Mouse (Mus musculus) heart, embryonic 15.5 days (tissue): ENCODE measurements around the gene Clcn7. TPM values are rescaled to one million over a fixed set of nuclear protein-coding genes. Genes with fewer than 3 reads are reported as not detected.

Experiments
- ATAC-seq: fragments of 200-750 bp; cut with Nextera tagmentation; replicated peaks from 2 replicates; pipeline ENCODE4 v1.8.0; 2017; ENCODE audit warnings: low read depth, moderate TSS enrichment; ENCODE audit not compliant: insufficient number of reproducible peaks, insufficient read depth, low FRiP score
- H3K27ac ChIP-seq: fragments of 300-500 bp; sonication (generic); 2 replicates; pipeline ENCODE4 v1.5.1; 2015; ENCODE audit warnings: mild to moderate bottlenecking, inconsistent platforms
- H3K27me3 ChIP-seq: fragments of 300-500 bp; sonication (generic); 2 replicates; pipeline ENCODE4 v1.6.1; 2015; ENCODE audit warnings: inconsistent platforms
- H3K36me3 ChIP-seq: fragments of 300-500 bp; sonication (generic); 2 replicates; pipeline ENCODE4 v1.6.1; 2015; ENCODE audit warnings: mild to moderate bottlenecking, inconsistent platforms
- H3K4me1 ChIP-seq: fragments of 300-500 bp; sonication (generic); replicated peaks from 2 replicates; pipeline ENCODE4 v1.6.1; 2015; ENCODE audit warnings: inconsistent platforms
- H3K4me2 ChIP-seq: fragments of 300-500 bp; sonication (generic); 2 replicates; pipeline ENCODE4 v1.6.1; 2015; ENCODE audit warnings: inconsistent platforms, mild to moderate bottlenecking, moderate library complexity
- H3K4me3 ChIP-seq: fragments of 300-500 bp; sonication (generic); 2 replicates; pipeline ENCODE4 v1.5.1; 2015; ENCODE audit warnings: mild to moderate bottlenecking, inconsistent platforms
- H3K9ac ChIP-seq: fragments of 300-500 bp; sonication (generic); 2 replicates; pipeline ENCODE4 v1.6.1; 2015; ENCODE audit warnings: mild to moderate bottlenecking, inconsistent platforms
- H3K9me3 ChIP-seq: fragments of 300-500 bp; sonication (generic); replicated peaks from 2 replicates; pipeline ENCODE4 v1.6.1; 2016; ENCODE audit warnings: inconsistent platforms
- WGBS: fragments of 180-500 bp; shearing (Covaris S2); methylation state at CpG from one replicate; pipeline ENCODE4 v1.1.7; 2015; ENCODE audit warnings: mixed read lengths; 5-methylcytosine and 5-hydroxymethylcytosine counted together
- polyA plus RNA-seq: library from polyadenylated mRNA; unstranded; fragments of >200 nt; fragmentation: Nextera tagmentation; extraction: Ambion mirVana; gene quantifications from 2 replicates; pipeline ENCODE4 v1.2.1, GENCODE M21; 2015

Gene Clcn7
- polyA plus RNA-seq, 1 experiment from 2014 or later: 14.8 TPM

DNA sequence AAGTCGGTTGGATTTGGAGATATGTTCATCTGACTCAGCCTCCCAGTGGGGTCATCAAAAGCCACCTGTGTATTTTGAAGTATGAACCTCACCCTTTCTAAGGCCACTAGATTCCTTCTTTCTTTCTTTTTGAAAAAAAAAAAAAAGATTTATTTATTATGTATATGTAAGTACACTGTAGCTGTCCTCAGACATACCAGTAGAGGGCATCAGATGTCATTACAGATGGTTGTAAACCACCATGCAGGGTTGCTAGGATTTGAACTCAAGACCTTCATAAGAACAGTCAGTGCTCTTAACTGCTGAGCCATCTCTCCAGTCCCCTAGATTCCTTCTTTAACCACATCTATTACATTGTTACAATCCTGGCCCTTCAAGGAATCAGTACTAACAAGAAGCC, 3.1 kb upstream of the Clcn7 start:
- H3K4me2 ChIP-seq: no peak overlapping the region
- WGBS: 86% methylated on average over 1 of the region's 1 CpGs
- no peaks in the 10 kb centered on the region for H3K27me3 ChIP-seq
- ATAC-seq: no peak
- no peaks in the 10 kb centered on the region for H3K9me3 ChIP-seq
- H3K4me1 ChIP-seq: peaks cover 17% of the 10 kb centered on the region
- no peaks in the 10 kb centered on the region for H3K36me3 ChIP-seq
- no peak overlapping the region for H3K4me3 ChIP-seq
- no peak overlapping the region for H3K27ac ChIP-seq
- no peak overlapping the region for H3K9ac ChIP-seq

DNA sequence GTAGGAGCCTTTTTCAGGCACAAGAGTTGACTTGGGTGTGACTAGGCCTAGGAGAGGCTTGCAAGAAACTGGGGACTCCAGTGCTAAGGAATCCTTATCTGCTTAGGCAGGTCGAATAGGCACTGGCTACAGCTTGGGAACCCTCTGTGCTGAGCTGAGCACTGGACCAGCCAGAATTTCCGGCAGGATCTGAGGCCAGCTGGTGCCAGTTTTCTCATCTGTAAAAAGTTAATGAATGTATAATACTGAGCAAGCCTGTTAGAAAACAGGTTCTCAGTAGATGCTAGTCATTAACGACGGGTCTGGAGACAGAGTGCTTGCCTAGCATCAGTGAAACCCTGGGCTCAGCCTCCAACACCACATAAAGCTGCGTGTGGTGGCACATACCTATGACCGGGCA, 2.4 kb downstream of the Clcn7 start:
- no peak overlapping the region for H3K4me3 ChIP-seq
- no peak for ATAC-seq
- H3K4me1 ChIP-seq: peaks cover 11% of the 10 kb centered on the region
- H3K9ac ChIP-seq: no peak overlapping the region
- H3K36me3 ChIP-seq: no peaks in the 10 kb centered on the region
- H3K27ac ChIP-seq: no peak overlapping the region
- H3K9me3 ChIP-seq: no peaks in the 10 kb centered on the region
- WGBS: 88% methylated on average over 6 of the region's 6 CpGs
- H3K4me2 ChIP-seq: no peak overlapping the region
- H3K27me3 ChIP-seq: no peaks in the 10 kb centered on the region

DNA sequence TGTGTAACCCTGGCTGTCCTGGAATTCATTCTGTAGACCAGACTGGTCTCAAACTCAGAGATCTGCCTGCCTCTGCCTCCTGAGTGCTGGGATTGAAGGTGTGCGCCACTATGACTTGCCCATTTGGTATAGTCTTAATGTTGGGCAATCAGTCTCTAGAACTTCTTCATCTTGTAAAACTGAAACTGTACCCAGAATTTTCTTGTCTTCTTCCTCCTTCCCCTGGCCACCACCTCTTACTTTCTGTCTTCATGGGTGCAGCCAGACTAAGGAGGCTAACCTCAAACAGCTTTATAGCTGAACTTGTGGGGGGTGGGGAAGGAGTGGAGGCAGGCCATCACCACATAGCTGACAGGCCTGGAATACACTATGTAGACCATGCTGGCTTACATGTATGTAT, 5.6 kb downstream of the Clcn7 start:
- Histone ChIP-seq H3K36me3 (no peaks in the 10 kb centered on the region), H3K27me3 (no peaks in the 10 kb centered on the region), H3K27ac (no peak overlapping the region), H3K9ac (no peak overlapping the region), H3K4me2 (no peak overlapping the region), H3K4me1 (peaks cover 9% of the 10 kb centered on the region), H3K4me3 (no peak overlapping the region), H3K9me3 (no peaks in the 10 kb centered on the region)
- ATAC-seq: no peak
- WGBS: 93% methylated on average over 1 of the region's 1 CpGs

DNA sequence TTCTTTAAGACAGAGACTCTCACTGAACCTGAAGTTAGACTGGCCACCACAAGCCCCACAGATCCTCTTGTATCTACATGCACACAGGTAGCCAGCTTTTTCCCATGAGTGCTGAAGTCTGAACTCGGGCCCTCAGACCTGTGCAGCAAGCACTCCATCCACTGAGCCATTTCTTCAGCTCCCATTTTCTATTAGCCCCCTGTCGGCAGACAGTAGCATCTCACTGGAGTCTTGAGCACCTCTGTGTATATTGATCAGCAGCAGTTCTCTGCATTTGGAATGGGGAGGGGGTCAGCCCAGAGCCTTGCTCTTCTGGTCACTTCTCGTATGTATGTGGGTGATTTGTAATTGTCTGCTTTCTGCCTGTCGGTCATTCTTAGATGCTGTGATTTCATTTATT, 6.8 kb downstream of the Clcn7 start:
- no peak overlapping the region for H3K4me2 ChIP-seq
- no peaks in the 10 kb centered on the region for H3K27me3 ChIP-seq
- H3K9me3 ChIP-seq: no peaks in the 10 kb centered on the region
- no peaks in the 10 kb centered on the region for H3K4me1 ChIP-seq
- H3K4me3 ChIP-seq: no peak overlapping the region
- H3K27ac ChIP-seq: no peak overlapping the region
- WGBS: 69% methylated on average over 4 of the region's 4 CpGs
- ATAC-seq: no peak
- H3K9ac ChIP-seq: no peak overlapping the region
- no peaks in the 10 kb centered on the region for H3K36me3 ChIP-seq

DNA sequence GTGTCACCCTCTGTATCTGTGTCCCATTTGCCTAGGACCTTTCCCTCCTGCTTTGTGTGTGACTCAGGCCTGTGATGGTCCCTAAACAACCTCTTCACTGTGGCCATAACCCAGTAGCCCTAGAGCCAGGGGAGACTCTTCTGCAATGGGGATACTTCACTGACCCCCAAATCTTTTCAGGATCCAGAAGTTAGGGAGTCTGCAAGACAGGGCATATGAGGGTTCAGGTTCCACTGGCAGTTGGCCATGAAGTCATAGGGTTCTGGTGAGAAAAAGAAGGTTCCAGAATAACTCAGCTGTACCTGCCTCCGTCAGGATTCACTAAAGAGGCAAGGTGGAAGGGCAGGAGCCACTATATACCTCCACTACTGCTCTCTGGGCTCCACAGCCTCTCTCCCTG, 29.0 kb downstream of the Clcn7 start, which contains the start of gene Ccdc154:
Gene Ccdc154 (plus strand): TSS at position 301 of the 400 bp plus-strand sequence.
- no peak for ATAC-seq
- Histone ChIP-seq H3K9me3 (no peaks in the 10 kb centered on the region), H3K4me2 (no peak within 1 kb of the TSS), H3K4me3 (no peak within 1 kb of the TSS), H3K9ac (no peak within 1 kb of the TSS), H3K4me1 (no peaks in the 10 kb centered on the region), H3K27me3 (no peaks in the 10 kb centered on the region), H3K27ac (no peak within 1 kb of the TSS), H3K36me3 (peaks cover 17% of the 10 kb centered on the region)
- 90% methylated on average over 1 of the region's 1 CpGs for WGBS

DNA sequence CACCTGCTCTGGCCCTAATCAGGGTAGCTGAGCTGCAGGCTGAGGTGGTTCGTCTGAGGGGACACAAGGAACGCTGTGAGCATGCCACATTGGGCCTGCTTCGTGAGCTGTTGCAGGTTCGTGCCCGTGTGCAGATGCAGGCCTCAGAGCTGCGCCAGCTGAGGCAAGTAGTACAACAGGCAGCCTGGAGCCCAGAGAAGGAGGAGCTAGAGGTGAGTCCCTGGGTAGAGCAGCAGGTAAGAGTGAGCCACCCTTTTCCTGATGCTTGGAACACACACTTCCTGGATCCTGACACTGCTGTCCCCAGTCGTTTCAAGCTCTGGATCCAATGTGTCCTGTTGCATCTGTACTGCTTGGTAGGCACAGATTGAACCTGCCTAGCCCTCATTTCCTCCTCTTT, 30.2 kb downstream of the Clcn7 start:
- ATAC-seq: no peak
- H3K36me3 ChIP-seq: peaks cover 15% of the 10 kb centered on the region
- H3K4me2 ChIP-seq: no peak overlapping the region
- WGBS: 69% methylated on average over 7 of the region's 7 CpGs
- H3K4me3 ChIP-seq: no peak overlapping the region
- H3K27me3 ChIP-seq: no peaks in the 10 kb centered on the region
- H3K27ac ChIP-seq: no peak overlapping the region
- no peaks in the 10 kb centered on the region for H3K4me1 ChIP-seq
- H3K9me3 ChIP-seq: no peaks in the 10 kb centered on the region
- H3K9ac ChIP-seq: no peak overlapping the region

DNA sequence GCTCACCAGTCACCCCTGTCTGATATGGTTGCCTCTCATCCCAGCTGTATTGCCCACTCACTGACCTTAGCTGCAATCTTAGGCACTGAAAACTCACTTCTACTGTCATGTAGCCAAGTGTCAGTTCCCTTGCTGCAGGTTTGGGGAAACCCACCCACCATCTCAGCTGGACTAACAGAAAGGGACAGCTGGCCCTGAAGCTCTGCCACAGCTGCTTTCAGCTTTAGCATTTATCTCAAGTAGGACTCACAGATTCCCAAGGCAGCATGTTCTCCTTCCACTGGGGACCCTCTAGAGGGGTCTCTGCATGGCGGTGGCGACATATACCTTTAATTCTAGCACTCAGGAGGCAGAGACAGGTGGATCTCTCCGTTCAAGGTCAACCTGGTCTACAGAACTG, 31.6 kb downstream of the Clcn7 start:
- Histone ChIP-seq H3K4me3 (no peak overlapping the region), H3K27me3 (no peaks in the 10 kb centered on the region), H3K27ac (no peak overlapping the region), H3K36me3 (peaks cover 8% of the 10 kb centered on the region; the same call in 1 of the 2 replicates), H3K4me2 (no peak overlapping the region), H3K9me3 (no peaks in the 10 kb centered on the region), H3K4me1 (no peaks in the 10 kb centered on the region), H3K9ac (no peak overlapping the region)
- WGBS: 88% methylated on average over 3 of the region's 3 CpGs
- no peak for ATAC-seq

DNA sequence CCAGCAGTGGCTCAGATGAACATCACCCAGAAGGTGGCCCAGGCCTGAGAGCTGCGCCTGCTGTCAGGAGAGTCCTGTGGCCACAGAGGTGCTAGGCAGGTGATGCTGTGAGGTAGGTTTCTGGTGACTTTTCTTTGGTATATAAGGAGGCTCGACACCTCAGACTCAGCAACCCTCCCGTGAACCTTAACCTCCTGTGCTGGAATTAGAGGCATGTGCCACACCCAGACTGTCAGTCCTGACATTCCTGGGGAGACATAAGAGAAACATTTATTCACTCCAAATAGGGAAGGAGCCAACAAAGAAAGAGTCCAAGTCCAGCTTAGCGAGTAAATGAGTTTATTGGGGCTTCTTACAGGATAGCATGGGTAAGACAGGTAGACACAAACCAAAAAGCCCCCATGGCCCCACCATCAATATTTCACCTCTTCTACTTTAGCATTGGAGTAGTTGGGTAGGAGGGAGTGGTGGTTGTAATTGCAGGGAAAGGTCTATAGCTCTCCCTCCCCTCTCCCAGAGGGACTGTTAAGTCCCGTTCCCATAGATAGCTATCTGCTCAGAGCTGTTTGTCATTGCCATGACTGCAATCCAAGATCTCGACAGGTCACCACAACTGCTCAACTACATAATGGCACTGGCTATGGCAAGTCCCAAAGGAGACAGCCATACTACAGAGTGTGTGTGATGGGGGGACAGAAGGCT, 32.9 kb downstream of the Clcn7 start:
- Histone ChIP-seq H3K4me1 (no peaks in the 10 kb centered on the region), H3K4me3 (no peak overlapping the region), H3K27ac (no peak overlapping the region), H3K4me2 (no peak overlapping the region), H3K27me3 (no peaks in the 10 kb centered on the region), H3K9ac (no peak overlapping the region), H3K9me3 (no peaks in the 10 kb centered on the region), H3K36me3 (no peaks in the 10 kb centered on the region)
- WGBS: 48% methylated on average over 6 of the region's 6 CpGs
- ATAC-seq: no peak

DNA sequence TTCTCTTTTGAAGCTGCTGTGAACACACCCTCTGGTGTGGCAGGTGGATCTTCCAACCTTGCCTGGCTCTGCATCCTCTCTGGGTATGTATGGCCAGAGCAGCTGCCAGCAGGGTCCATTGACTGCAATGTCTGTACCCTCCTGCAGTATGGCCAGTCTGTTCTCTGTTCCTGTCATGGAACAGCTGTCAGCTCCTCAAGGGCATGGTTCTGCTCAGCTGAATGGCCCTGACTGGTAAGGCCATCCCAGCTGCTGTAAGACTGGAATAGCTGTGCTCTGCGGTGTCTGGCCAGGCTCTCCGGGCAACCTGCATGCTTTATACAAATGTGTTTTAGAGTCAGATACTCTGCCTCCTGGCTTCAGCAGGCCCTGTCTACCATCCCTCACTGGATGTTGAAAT, 36.5 kb downstream of the Clcn7 start:
- no peaks in the 10 kb centered on the region for H3K9me3 ChIP-seq
- no peak overlapping the region for H3K4me3 ChIP-seq
- H3K27ac ChIP-seq: no peak overlapping the region
- H3K27me3 ChIP-seq: no peaks in the 10 kb centered on the region
- 72% methylated on average over 2 of the region's 2 CpGs for WGBS
- no peak for ATAC-seq
- H3K4me1 ChIP-seq: no peaks in the 10 kb centered on the region
- no peak overlapping the region for H3K4me2 ChIP-seq
- no peak overlapping the region for H3K9ac ChIP-seq
- H3K36me3 ChIP-seq: no peaks in the 10 kb centered on the region

DNA sequence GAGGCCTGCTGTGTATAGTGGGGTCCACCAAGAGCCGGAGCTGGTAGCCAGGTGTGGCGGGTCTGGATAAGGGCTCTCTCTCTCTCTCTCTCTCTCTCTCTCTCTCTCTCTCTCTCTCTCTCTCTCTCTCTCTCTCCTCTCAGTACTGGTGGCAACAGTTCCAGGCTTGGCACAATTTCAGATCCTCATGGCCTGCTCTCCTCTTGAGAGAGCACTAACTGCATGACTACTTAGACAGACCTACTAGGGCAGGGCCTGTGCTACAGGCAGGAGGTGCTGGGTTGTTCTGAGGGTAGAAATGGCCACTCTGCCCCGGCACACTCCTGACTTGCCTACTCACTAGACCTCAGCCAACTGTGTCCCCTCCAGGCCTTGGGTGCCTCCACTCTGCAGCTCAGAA, 39.4 kb downstream of the Clcn7 start:
- no peak for ATAC-seq
- no peaks in the 10 kb centered on the region for H3K4me1 ChIP-seq
- H3K9ac ChIP-seq: no peak overlapping the region
- H3K27me3 ChIP-seq: peaks cover 9% of the 10 kb centered on the region; the same call in 1 of the 2 replicates
- no peaks in the 10 kb centered on the region for H3K9me3 ChIP-seq
- H3K36me3 ChIP-seq: no peaks in the 10 kb centered on the region
- 73% methylated on average over 3 of the region's 3 CpGs for WGBS
- H3K4me3 ChIP-seq: no peak overlapping the region
- H3K27ac ChIP-seq: no peak overlapping the region
- no peak overlapping the region for H3K4me2 ChIP-seq

DNA sequence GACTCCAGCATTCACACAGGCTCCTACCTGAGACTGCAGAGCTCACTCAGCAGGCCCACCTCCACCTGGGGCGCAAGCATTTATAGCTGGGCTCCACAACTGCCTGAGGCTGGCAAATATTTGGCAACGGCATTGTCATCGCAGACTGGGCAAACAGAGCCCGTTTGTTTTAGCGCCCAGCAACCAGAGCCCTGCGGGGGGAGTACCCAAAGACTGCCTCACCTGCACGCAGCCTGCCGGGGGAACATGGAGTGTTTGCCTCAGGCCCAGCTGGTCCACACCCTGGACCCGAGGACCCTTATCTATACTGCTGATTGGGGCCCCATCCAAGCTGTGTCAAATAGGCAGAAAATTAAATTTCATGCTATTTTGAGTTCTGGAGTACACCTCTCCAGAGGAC, 42.2 kb downstream of the Clcn7 start, which contains the start of gene Gm38655:
Gene Gm38655 (minus strand): TSS at position 61 of the 400 bp plus-strand sequence.
- no peak within 1 kb of the TSS for H3K27ac ChIP-seq
- no peak within 1 kb of the TSS for H3K9ac ChIP-seq
- H3K4me3 ChIP-seq: no peak within 1 kb of the TSS
- H3K36me3 ChIP-seq: no peaks in the 10 kb centered on the region
- no peak within 1 kb of the TSS for H3K4me2 ChIP-seq
- H3K9me3 ChIP-seq: no peaks in the 10 kb centered on the region
- WGBS: 63% methylated on average over 9 of the region's 9 CpGs
- ATAC-seq: no peak
- no peaks in the 10 kb centered on the region for H3K4me1 ChIP-seq
- H3K27me3 ChIP-seq: peaks cover 13% of the 10 kb centered on the region; the same call in 1 of the 2 replicates

DNA sequence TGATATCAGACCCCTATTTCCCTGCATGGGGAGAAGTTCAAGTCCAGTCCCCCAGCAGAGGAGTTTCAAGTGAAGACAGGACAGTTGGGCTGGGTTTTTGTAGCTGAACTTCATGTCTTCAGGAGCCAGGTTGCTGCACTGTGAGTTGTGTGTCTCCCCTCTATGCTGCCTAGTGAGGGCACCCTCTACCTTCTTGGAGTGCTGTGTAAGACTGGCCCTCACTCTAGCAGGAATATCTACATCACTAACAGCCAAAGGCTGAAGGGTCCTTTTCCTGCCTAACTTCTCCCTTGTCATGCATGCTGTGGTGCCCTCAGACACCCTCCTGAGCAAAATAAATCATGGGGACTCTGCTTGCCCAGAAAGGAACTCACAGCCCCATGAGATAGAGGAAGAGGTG, 50.0 kb downstream of the Clcn7 start:
- no peak overlapping the region for H3K9ac ChIP-seq
- H3K27me3 ChIP-seq: peaks cover 4% of the 10 kb centered on the region; the same call in 1 of the 2 replicates
- H3K27ac ChIP-seq: no peak overlapping the region
- H3K4me3 ChIP-seq: no peak overlapping the region
- H3K36me3 ChIP-seq: no peaks in the 10 kb centered on the region
- no peak for ATAC-seq
- no peaks in the 10 kb centered on the region for H3K9me3 ChIP-seq
- peak overlapping the region; percentile 98; the same call in 1 of the 2 replicates for H3K4me2 ChIP-seq
- peaks cover 16% of the 10 kb centered on the region for H3K4me1 ChIP-seq
